Mouse (Mus musculus) embryo, embryonic 9.5 days (tissue): ENCODE measurements at regions not wholly inside any gene's neighbourhood (a gene's known extent, or its start where the extent isn't known, plus 50 kb on each side); places are given as distances from the start of the nearest gene placed in this dataset.
"Not testable (repeated sequence)": the region's sequence is repeated elsewhere in the genome, so short reads cannot be mapped to it uniquely, and the experiment has no call there.

Experiments
- DNase-seq: peaks from one replicate; pipeline ENCODE4 v3.0.0-alpha.2; 2017; ENCODE audit errors: extremely low spot score

GRCm38 (mm10) chr12:54519370-54519769 lies 137.0 kb downstream of the Sptssa start:
- DNase-seq = no peak

- DNase-seq = no peak
Measured at GRCm38 (mm10) chr12:54517265-54517664, 139.1 kb downstream of the Sptssa start.

- DNase-seq = no peak
Measured at GRCm38 (mm10) chr12:54516463-54516862, 139.9 kb downstream of the Sptssa start.

- not testable (repeated sequence) for DNase-seq
Measured at GRCm38 (mm10) chr12:54516039-54516438, 140.3 kb downstream of the Sptssa start.

- no peak for DNase-seq
Measured at GRCm38 (mm10) chr12:54509903-54510302, 146.5 kb downstream of the Sptssa start.

GRCm38 (mm10) chr12:54502775-54503174 lies 153.6 kb downstream of the Sptssa start:
- DNase-seq = no peak

- DNase-seq = no peak
Measured at GRCm38 (mm10) chr12:54499963-54500362, 156.4 kb downstream of the Sptssa start.

- no peak for DNase-seq
Measured at GRCm38 (mm10) chr12:54495701-54496374, 160.5 kb downstream of the Sptssa start.

GRCm38 (mm10) chr12:54494756-54495375 lies 161.5 kb downstream of the Sptssa start:
- DNase-seq = no peak

- DNase-seq = no peak
Measured at GRCm38 (mm10) chr12:54492737-54493136, 163.6 kb downstream of the Sptssa start.

GRCm38 (mm10) chr12:54490460-54490859 lies 165.9 kb downstream of the Sptssa start:
- DNase-seq = no peak

GRCm38 (mm10) chr12:54489675-54490074 lies 166.7 kb downstream of the Sptssa start:
- DNase-seq = peak; percentile 74

GRCm38 (mm10) chr12:54487689-54488088 lies 168.7 kb downstream of the Sptssa start:
- DNase-seq = no peak

- DNase-seq = peak; percentile 7
Measured at GRCm38 (mm10) chr12:54482020-54482419, 174.4 kb downstream of the Sptssa start.

- DNase-seq = no peak
Measured at GRCm38 (mm10) chr12:54479841-54480240, 176.5 kb downstream of the Sptssa start.

GRCm38 (mm10) chr12:54472881-54473280 lies 183.5 kb downstream of the Sptssa start:
- DNase-seq = no peak

- no peak for DNase-seq
Measured at GRCm38 (mm10) chr12:54472407-54472806, 184.0 kb downstream of the Sptssa start.

- no peak for DNase-seq
Measured at GRCm38 (mm10) chr12:54467635-54468034, 188.7 kb downstream of the Sptssa start.

- no peak for DNase-seq
Measured at GRCm38 (mm10) chr12:54463806-54464205, 192.6 kb downstream of the Sptssa start.

GRCm38 (mm10) chr12:54461411-54461810 lies 195.0 kb downstream of the Sptssa start:
- DNase-seq = no peak

- no peak for DNase-seq
Measured at GRCm38 (mm10) chr12:54460135-54460523, 196.2 kb downstream of the Sptssa start.

- no peak for DNase-seq
Measured at GRCm38 (mm10) chr12:54459462-54460134, 196.8 kb downstream of the Sptssa start.

- no peak for DNase-seq
Measured at GRCm38 (mm10) chr12:54456731-54457130, 199.6 kb downstream of the Sptssa start.
